Mouse (Mus musculus): ENCODE data around the gene Dnmt3b. TPM values are rescaled to one million over a fixed set of nuclear protein-coding genes. Genes with fewer than 3 reads are reported as not detected.

The Dnmt3b gene
- 5.4 TPM for polyA plus RNA-seq (2015; fragmentation: Illumina TruSeq; extraction: RNeasy Lipid Tissue Mini Kit (QIAGEN cat#74804); ENCODE audit: insufficient read depth, low replicate concordance)

GRCm38 (mm10) chr2:153649298-153650013, at the start of gene Dnmt3b:
Gene Dnmt3b, plus strand, starts transcription at chr2:153649450.

GRCm38 (mm10) chr2:153631976-153632870, 17.0 kb upstream of the Dnmt3b start, which contains the start of gene Commd7:
Gene Commd7, minus strand, starts transcription at chr2:153632781.

GRCm38 (mm10) chr2:153696352-153696751, 47.1 kb downstream of the Dnmt3b start, which contains the start of gene Dnmt3c:
Gene Dnmt3c, plus strand, starts transcription at chr2:153696652.

Other genes with a start within 250 kb of the Dnmt3b start
- not detected for gene 4930404H24Rik, start 156.7 kb upstream of the Dnmt3b start, polyA plus RNA-seq (2015; fragmentation: Illumina TruSeq; extraction: RNeasy Lipid Tissue Mini Kit (QIAGEN cat#74804); ENCODE audit: insufficient read depth, low replicate concordance)
- gene Nol4l, start 119.5 kb upstream of the Dnmt3b start, polyA plus RNA-seq (2015; fragmentation: Illumina TruSeq; extraction: RNeasy Lipid Tissue Mini Kit (QIAGEN cat#74804); ENCODE audit: insufficient read depth, low replicate concordance), result 2.1 TPM
- 34.1 TPM for gene Commd7, start 16.7 kb upstream of the Dnmt3b start, polyA plus RNA-seq (2015; fragmentation: Illumina TruSeq; extraction: RNeasy Lipid Tissue Mini Kit (QIAGEN cat#74804); ENCODE audit: insufficient read depth, low replicate concordance)
- not detected for gene Dnmt3c, start 47.2 kb downstream of the Dnmt3b start, polyA plus RNA-seq (2015; fragmentation: Illumina TruSeq; extraction: RNeasy Lipid Tissue Mini Kit (QIAGEN cat#74804); ENCODE audit: insufficient read depth, low replicate concordance)
- gene Mapre1, start 91.8 kb downstream of the Dnmt3b start, polyA plus RNA-seq (2015; fragmentation: Illumina TruSeq; extraction: RNeasy Lipid Tissue Mini Kit (QIAGEN cat#74804); ENCODE audit: insufficient read depth, low replicate concordance), result 181 TPM
- gene Efcab8, start 130.5 kb downstream of the Dnmt3b start, polyA plus RNA-seq (2015; fragmentation: Illumina TruSeq; extraction: RNeasy Lipid Tissue Mini Kit (QIAGEN cat#74804); ENCODE audit: insufficient read depth, low replicate concordance), result 0.17 TPM
- gene Sun5, start 221.6 kb downstream of the Dnmt3b start, polyA plus RNA-seq (2015; fragmentation: Illumina TruSeq; extraction: RNeasy Lipid Tissue Mini Kit (QIAGEN cat#74804); ENCODE audit: insufficient read depth, low replicate concordance), result not detected
- gene Bpifb2, start 225.6 kb downstream of the Dnmt3b start, polyA plus RNA-seq (2015; fragmentation: Illumina TruSeq; extraction: RNeasy Lipid Tissue Mini Kit (QIAGEN cat#74804); ENCODE audit: insufficient read depth, low replicate concordance), result not detected